Mouse (Mus musculus) CH12.LX (cell line): ENCODE data around the gene Cngb1. TPM values are rescaled to one million over a fixed set of nuclear protein-coding genes. Genes with fewer than 3 reads are reported as not detected.

Experiments used
- DNase-seq: peaks from one replicate; pipeline ENCODE4 v3.0.0-alpha.2; 2013; ENCODE audit errors: extremely low read depth
- H3K27ac ChIP-seq: 2 replicates; pipeline ENCODE4 v1.5.1; 2012; ENCODE audit warnings: low read depth, mild to moderate bottlenecking, control low read depth, moderate library complexity; ENCODE audit not compliant: insufficient read depth
- H3K27me3 ChIP-seq: replicated peaks from 2 replicates; pipeline ENCODE3; 2012; ENCODE audit warnings: inconsistent platforms
- H3K36me3 ChIP-seq, 2 experiments: replicated peaks in 1 of 2; 2 replicates each; pipeline versions ENCODE3 to v1.6.1; 2012; ENCODE audit warnings: inconsistent platforms in 1 of 2, low read length in 1 of 2, mild to moderate bottlenecking in 1 of 2, mixed read lengths in 1 of 2, moderate library complexity in 1 of 2; ENCODE audit not compliant: control insufficient read depth in 1 of 2, insufficient read depth in 1 of 2
- H3K4me1 ChIP-seq, 2 experiments: 2 replicates each; pipeline ENCODE4 v1.6.1; 2012; ENCODE audit warnings: inconsistent platforms in 1 of 2, moderate library complexity in 1 of 2; ENCODE audit not compliant: insufficient read depth in 2 of 2, control insufficient read depth in 1 of 2
- H3K4me2 ChIP-seq: 2 replicates; pipeline ENCODE4 v1.6.1; 2012; ENCODE audit warnings: low read depth, mild to moderate bottlenecking, control low read depth; ENCODE audit not compliant: poor library complexity, insufficient read depth, severe bottlenecking
- H3K4me3 ChIP-seq, 3 experiments: fragments of 150-350 bp in 1 of 3; sonication (generic) in 1 of 3; replicated peaks in 1 of 3; 2 replicates each; pipeline versions ENCODE3 to v1.5.1; 2011 to 2012; ENCODE audit warnings: low read depth in 2 of 3, low read length in 2 of 3, mild to moderate bottlenecking in 2 of 3, moderate library complexity in 2 of 3, control low read depth in 1 of 3, improper control_type of control experiment in 1 of 3, inconsistent platforms in 1 of 3, mixed read lengths in 1 of 3; ENCODE audit not compliant: poor library complexity in 1 of 3
- H3K79me2 ChIP-seq: replicated peaks from 2 replicates; pipeline ENCODE4 v1.6.1; 2012; ENCODE audit warnings: mild to moderate bottlenecking, moderate library complexity; ENCODE audit not compliant: control insufficient read depth, poor library complexity, insufficient read depth, severe bottlenecking; ENCODE audit errors: extremely low read depth
- H3K9ac ChIP-seq: 2 replicates; pipeline ENCODE4 v1.6.1; 2012; ENCODE audit warnings: low read depth, mild to moderate bottlenecking, control low read depth, moderate library complexity; ENCODE audit not compliant: insufficient read depth
- H3K9me3 ChIP-seq: replicated peaks from 2 replicates; pipeline ENCODE3; 2012; ENCODE audit warnings: low read length, inconsistent platforms, mixed read lengths
- CHD1 ChIP-seq: IDR thresholded peaks from 2 replicates; pipeline ENCODE4 v1.6.1; 2012; ENCODE audit warnings: low read depth, low read length, improper control_type of control experiment, inconsistent platforms
- CTCF ChIP-seq, 2 experiments: IDR thresholded peaks in 1 of 2; conservative IDR thresholded peaks in 1 of 2; 2 replicates each; pipeline ENCODE4 v1.5.1; 2011 to 2012; ENCODE audit warnings: low read depth in 2 of 2, low read length in 2 of 2, improper control_type of control experiment in 1 of 2, inconsistent platforms in 1 of 2, mild to moderate bottlenecking in 1 of 2, moderate library complexity in 1 of 2
- EP300 ChIP-seq: IDR thresholded peaks from 2 replicates; pipeline ENCODE4 v1.6.1; 2011; ENCODE audit warnings: low read length, improper control_type of control experiment
- GABPA ChIP-seq: IDR thresholded peaks from 2 replicates; pipeline ENCODE4 v1.6.1; 2012; ENCODE audit warnings: low read depth, low read length, improper control_type of control experiment, inconsistent platforms; ENCODE audit not compliant: insufficient replicate concordance
- IRF4 ChIP-seq: IDR thresholded peaks from 2 replicates; pipeline ENCODE4 v1.6.1; 2014; ENCODE audit warnings: low read depth, mild to moderate bottlenecking, inconsistent platforms, low read length, improper control_type of control experiment
- MAZ ChIP-seq: IDR thresholded peaks from 2 replicates; pipeline ENCODE4 v1.6.1; 2012; ENCODE audit warnings: low read depth, mild to moderate bottlenecking, inconsistent platforms, low read length, improper control_type of control experiment, moderate library complexity
- MXI1 ChIP-seq: IDR thresholded peaks from 2 replicates; pipeline ENCODE4 v1.6.1; 2011; ENCODE audit warnings: mild to moderate bottlenecking, low read depth, low read length, improper control_type of control experiment
- MYC ChIP-seq: IDR thresholded peaks from 2 replicates; pipeline ENCODE4 v1.6.1; 2011; ENCODE audit warnings: low read depth, mild to moderate bottlenecking, improper control_type of control experiment, low read length
- NRF1 ChIP-seq: IDR thresholded peaks from 2 replicates; pipeline ENCODE4 v1.6.1; 2014; ENCODE audit warnings: low read depth, mild to moderate bottlenecking, inconsistent platforms, low read length, improper control_type of control experiment, moderate library complexity
- RAD21 ChIP-seq: IDR thresholded peaks from 2 replicates; pipeline ENCODE4 v1.6.1; 2011; ENCODE audit warnings: low read depth, mild to moderate bottlenecking, low read length, improper control_type of control experiment, moderate library complexity
- SIN3A ChIP-seq: IDR thresholded peaks from 2 replicates; pipeline ENCODE4 v1.6.1; 2012; ENCODE audit warnings: low read length, improper control_type of control experiment, inconsistent platforms
- TBP ChIP-seq: conservative IDR thresholded peaks from 2 replicates; pipeline ENCODE4 v1.6.1; 2011; ENCODE audit warnings: low read depth, low read length, improper control_type of control experiment
- TCF12 ChIP-seq: IDR thresholded peaks from 2 replicates; pipeline ENCODE4 v1.6.1; 2014; ENCODE audit warnings: low read depth, mild to moderate bottlenecking, inconsistent platforms, low read length, improper control_type of control experiment
- UBTF ChIP-seq: IDR thresholded peaks from 2 replicates; pipeline ENCODE4 v1.6.1; 2012; ENCODE audit warnings: low read depth, mild to moderate bottlenecking, inconsistent platforms, low read length, improper control_type of control experiment, moderate library complexity
- USF2 ChIP-seq: conservative IDR thresholded peaks from 2 replicates; pipeline ENCODE4 v1.6.1; 2011; ENCODE audit warnings: low read depth, low read length, improper control_type of control experiment
- ZKSCAN1 ChIP-seq: IDR thresholded peaks from 2 replicates; pipeline ENCODE4 v1.6.1; 2012; ENCODE audit warnings: low read depth, inconsistent platforms, low read length, improper control_type of control experiment, borderline replicate concordance
- dilution Hi-C: fragments of 300-500 bp; cut with MboI; formaldehyde crosslinking; loops from 2 replicates; pipeline ENCODE4 v1.14.3; 2020; ENCODE audit warnings: low sequenced_read_pairs; ENCODE audit not compliant: extremely low pct_unique_long_range_greater_than_20kb, extremely low pct_ligation_motif_present
- in situ Hi-C: fragments of 300-500 bp; cut with MboI; formaldehyde crosslinking; loops from 3 replicates; pipeline ENCODE4 v1.14.3; 2019; ENCODE audit warnings: low sequenced_read_pairs, low pct_ligation_motif_present, low pct_unique_long_range_greater_than_20kb, mixed read lengths
- polyA plus RNA-seq: library from polyadenylated mRNA; unstranded; fragments of >175 nt; gene quantifications from 2 replicates; pipeline ENCODE4 v1.2.1, GENCODE M21; 2012; ENCODE audit warnings: low read depth; ENCODE audit not compliant: insufficient read length
- total RNA-seq, 2 experiments: library from RNA; depleted of rRNA; stranded (reverse); fragments of 300-350 nt in 1 of 2; fragments of >200 nt in 1 of 2; gene quantifications; 2 replicates each; pipeline ENCODE4 v1.2.3; 2012 to 2014

Cngb1 gene
- total and polyA plus RNA-seq, 3 experiments: not detected

GRCm38 (mm10) chr8:95195728-95196127, 110.7 kb downstream of the Cngb1 start:
- no peak overlapping the region for H3K4me2 ChIP-seq
- H3K4me1 ChIP-seq: no peaks in the 10 kb centered on the region
- no peak overlapping the region for H3K27ac ChIP-seq
- no peak for TF ChIP-seq CHD1
- TF ChIP-seq SIN3A: no peak
- no peak for TF ChIP-seq ZKSCAN1
- no peak for TF ChIP-seq MXI1
- no peak for TF ChIP-seq MYC
- no peak for TF ChIP-seq MAZ
- TF ChIP-seq NRF1: no peak
- no peak for TF ChIP-seq GABPA
- no peak for TF ChIP-seq EP300
- TF ChIP-seq TBP: no peak
- no peak for TF ChIP-seq IRF4
- no peak for TF ChIP-seq USF2
- no peak for TF ChIP-seq RAD21
- TF ChIP-seq CTCF (conservative IDR thresholded peaks at IDR 0.05 in 1 of 2, IDR thresholded peaks at IDR 0.05 in 1 of 2; ENCODE audit: low read depth in 2 of 2, low read length in 2 of 2): no peak
- TF ChIP-seq TCF12: no peak
- H3K79me2 ChIP-seq: no peaks in the 10 kb centered on the region
- no peaks in the 10 kb centered on the region for H3K36me3 ChIP-seq
- no peak overlapping the region for H3K9ac ChIP-seq
- no peak for DNase-seq
- no peaks in the 10 kb centered on the region for H3K9me3 ChIP-seq
- H3K4me3 ChIP-seq: no peak overlapping the region
- in situ Hi-C loops (no loop called here), dilution Hi-C loops (no loop called here)
- no peaks in the 10 kb centered on the region for H3K27me3 ChIP-seq

DNA sequence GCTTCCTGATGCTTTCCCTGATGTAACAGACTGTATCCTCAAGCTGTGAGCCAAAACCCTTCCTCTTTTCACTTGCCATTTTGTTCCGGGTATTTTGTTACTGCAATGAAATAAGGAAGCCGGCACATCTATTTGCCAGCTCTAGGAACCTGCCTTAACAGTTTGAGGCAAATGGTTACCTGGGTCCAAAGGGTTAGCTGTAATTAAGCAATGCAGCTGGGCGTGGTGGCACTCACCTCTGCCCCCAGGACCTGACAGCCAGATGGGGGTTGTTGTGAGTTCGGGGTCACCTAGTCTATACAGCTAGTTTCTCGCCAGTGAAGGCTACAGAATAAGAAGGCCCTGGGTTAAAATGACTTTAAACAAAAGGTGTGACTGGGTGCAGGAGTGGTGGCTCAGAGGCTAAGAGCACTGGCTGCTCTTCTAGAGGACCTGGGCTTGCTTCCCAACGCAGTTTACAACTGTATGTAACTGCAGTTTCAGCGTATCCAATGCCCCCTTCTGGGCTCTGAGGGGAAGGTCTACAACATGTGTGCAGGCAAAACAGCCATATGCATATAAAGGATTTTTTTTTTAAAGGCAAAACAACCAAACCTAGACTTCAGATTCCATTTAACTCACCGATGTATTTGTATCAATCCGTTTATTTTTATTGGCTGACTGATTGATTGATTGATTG, 114.7 kb downstream of the Cngb1 start:
- DNase-seq: no peak
- Histone ChIP-seq H3K9me3 (no peaks in the 10 kb centered on the region), H3K4me1 (no peaks in the 10 kb centered on the region), H3K27ac (no peak overlapping the region), H3K4me2 (no peak overlapping the region), H3K4me3 (no peak overlapping the region), H3K36me3 (no peaks in the 10 kb centered on the region), H3K9ac (no peak overlapping the region)
- in situ Hi-C loops: no loop called here
- no peak for TF ChIP-seq UBTF
- 0 out of 4 replicates have a peak, but pooled peaks of 1 of the 2 experiments have one; percentile 4 for TF ChIP-seq CTCF (conservative IDR thresholded peaks at IDR 0.05 in 1 of 2, IDR thresholded peaks at IDR 0.05 in 1 of 2; ENCODE audit: low read depth in 2 of 2, low read length in 2 of 2)
- TF ChIP-seq, all 38 proteins: peak for 1
- dilution Hi-C loops: no loop called here
- no peaks in the 10 kb centered on the region for H3K79me2 ChIP-seq
- H3K27me3 ChIP-seq: no peaks in the 10 kb centered on the region

Other genes starting within 250 kb of the Cngb1 start
- 17.3 and 19.8 TPM in 2 replicates for gene Katnb1, start 225.4 kb downstream of the Cngb1 start, total RNA-seq (2012; rRNA removed)
- 8.9 and 9.8 TPM in 2 replicates for gene Katnb1, start 225.4 kb downstream of the Cngb1 start, total RNA-seq (2014; rRNA removed)
- gene Katnb1, start 225.4 kb downstream of the Cngb1 start, polyA plus RNA-seq: 13.1 and 14.1 TPM in 2 replicates
- 1.5 and 1.7 TPM in 2 replicates for gene Kifc3, start 103.8 kb downstream of the Cngb1 start, total RNA-seq (2012; rRNA removed)
- 0.78 and 1.3 TPM in 2 replicates for gene Kifc3, start 103.8 kb downstream of the Cngb1 start, total RNA-seq (2014; rRNA removed)
- gene Kifc3, start 103.8 kb downstream of the Cngb1 start, polyA plus RNA-seq: 1.8 and 2.7 TPM in 2 replicates
- gene Tepp, start 4.0 kb upstream of the Cngb1 start, total RNA-seq (2012; rRNA removed): not detected in 2 replicates
- not detected in 2 replicates for gene Tepp, start 4.0 kb upstream of the Cngb1 start, total RNA-seq (2014; rRNA removed)
- gene Tepp, start 4.0 kb upstream of the Cngb1 start, polyA plus RNA-seq: not detected in 2 replicates
- 2.0 and 2.1 TPM in 2 replicates for gene Zfp319, start 25.4 kb upstream of the Cngb1 start, total RNA-seq (2012; rRNA removed)
- 0.81 and 0.83 TPM in 2 replicates for gene Zfp319, start 25.4 kb upstream of the Cngb1 start, total RNA-seq (2014; rRNA removed)
- gene Zfp319, start 25.4 kb upstream of the Cngb1 start, polyA plus RNA-seq: 2.7 and 3.3 TPM in 2 replicates
- 15.2 and 17.8 TPM in 2 replicates for gene Usb1, start 25.7 kb upstream of the Cngb1 start, total RNA-seq (2012; rRNA removed)
- gene Usb1, start 25.7 kb upstream of the Cngb1 start, total RNA-seq (2014; rRNA removed): 17.7 and 25.0 TPM in 2 replicates
- gene Usb1, start 25.7 kb upstream of the Cngb1 start, polyA plus RNA-seq: 15.7 and 16.4 TPM in 2 replicates
- gene Mmp15, start 45.7 kb upstream of the Cngb1 start, total RNA-seq (2012; rRNA removed): 0.04 TPM in 2 replicates
- not detected in 2 replicates for gene Mmp15, start 45.7 kb upstream of the Cngb1 start, total RNA-seq (2014; rRNA removed)
- 0.44 TPM in 1 of 2 replicates, not detected in the other for gene Mmp15, start 45.7 kb upstream of the Cngb1 start, polyA plus RNA-seq
- 53.1 and 57.2 TPM in 2 replicates for gene Cfap20, start 128.3 kb upstream of the Cngb1 start, total RNA-seq (2012; rRNA removed)
- 93.0 and 99.4 TPM in 2 replicates for gene Cfap20, start 128.3 kb upstream of the Cngb1 start, total RNA-seq (2014; rRNA removed)
- 53.4 and 74.7 TPM in 2 replicates for gene Cfap20, start 128.3 kb upstream of the Cngb1 start, polyA plus RNA-seq
- gene Csnk2a2, start 183.5 kb upstream of the Cngb1 start, total RNA-seq (2012; rRNA removed): 32.1 and 35.7 TPM in 2 replicates
- gene Csnk2a2, start 183.5 kb upstream of the Cngb1 start, total RNA-seq (2014; rRNA removed): 51.7 and 72.1 TPM in 2 replicates
- 126 and 133 TPM in 2 replicates for gene Csnk2a2, start 183.5 kb upstream of the Cngb1 start, polyA plus RNA-seq
- not detected in 2 replicates for gene Ccdc113, start 227.5 kb upstream of the Cngb1 start, total RNA-seq (2012; rRNA removed)
- not detected in 2 replicates for gene Ccdc113, start 227.5 kb upstream of the Cngb1 start, total RNA-seq (2014; rRNA removed)
- not detected in 2 replicates for gene Ccdc113, start 227.5 kb upstream of the Cngb1 start, polyA plus RNA-seq